Mouse (Mus musculus) adrenal gland, adult 10 weeks (tissue): ENCODE results near the gene Srrm1. TPM values are rescaled to one million over a fixed set of nuclear protein-coding genes. Genes with fewer than 3 reads are reported as not detected.

Source experiments
- polyA plus RNA-seq: library from polyadenylated mRNA; stranded (reverse); fragments of 350-450 nt; fragmentation: Illumina TruSeq; extraction: RNeasy Lipid Tissue Mini Kit (QIAGEN cat#74804); gene quantifications from one replicate; pipeline ENCODE4 v1.2.3, GENCODE M21; 2014; ENCODE audit warnings: low read depth, low replicate concordance

Srrm1 gene
- polyA plus RNA-seq: 246 TPM

GRCm38 (mm10) chr4:135353066-135353793 lies at the start of gene Srrm1:
Gene Srrm1 (minus strand): TSS chr4:135353321.

GRCm38 (mm10) chr4:135397991-135398390 lies 44.9 kb upstream of the Srrm1 start, which contains the start of gene Ncmap:
Gene Ncmap (minus strand): TSS chr4:135398227.

GRCm38 (mm10) chr4:135272640-135273306 lies 80.3 kb downstream of the Srrm1 start, which contains the start of gene Clic4:
Gene Clic4 (minus strand): TSS chr4:135272814.

Other genes with a start within 250 kb of the Srrm1 start
- gene Runx3, start 232.7 kb downstream of the Srrm1 start, polyA plus RNA-seq: 0.41 TPM
- 129 TPM for gene Clic4, start 80.5 kb downstream of the Srrm1 start, polyA plus RNA-seq
- gene Ncmap, start 44.9 kb upstream of the Srrm1 start, polyA plus RNA-seq: not detected
- gene Rcan3, start 80.5 kb upstream of the Srrm1 start, polyA plus RNA-seq: 10.6 TPM
- gene Stpg1, start 141.5 kb upstream of the Srrm1 start, polyA plus RNA-seq: not detected
- gene Nipal3, start 141.7 kb upstream of the Srrm1 start, polyA plus RNA-seq: 3.1 TPM
- gene Grhl3, start 220.3 kb upstream of the Srrm1 start, polyA plus RNA-seq: not detected